Mouse (Mus musculus): Measurements from ENCODE around the gene Flt3l.

GRCm38 (mm10) chr7:45093516-45093905, 42.7 kb downstream of the Flt3l start:
- no peak for TF ChIP-seq CTCF (IDR thresholded peaks at IDR 0.05; ENCODE audit: insufficient read depth, low read length)
- TF ChIP-seq POLR2A (IDR thresholded peaks at IDR 0.05; ENCODE audit: borderline replicate concordance, extremely low read depth, low read depth, low read length) = no peak
